In genomic region chr1:85928057-85928687, GRCm38 (mm10) we compare ENCODE assay signal across 11 mouse cellular contexts. TPM values are rescaled to one million over a fixed set of nuclear protein-coding genes. Genes with fewer than 3 reads are reported as not detected.
DNase-seq lines count a peak whose midpoint lies in the region; ATAC-seq lines count a peak whose summit lies in the region.
"Had no signal": no experiment of that assay in that cellular context is flagged by ENCODE, and none has a peak within 500 bp of the region (broad histone marks: within the 10 kb centered on the region; RNA-seq: fewer than 3 reads in every experiment).

Gene 4933407L21Rik, plus strand, starts transcription at chr1:85928483.

- H3K4me1 ChIP-seq in heart, embryonic 14.5 days (ENCODE audit: control insufficient read depth in 2 of 2, insufficient read depth in 2 of 2, low read length in 2 of 2), result peaks cover 7 to 11% of the 10 kb centered on the region in 2 experiments
- H3K4me1 ChIP-seq in hindbrain, embryonic 11.5 days (replicated peaks; ENCODE audit: control insufficient read depth, insufficient read depth, low read length), result peaks cover 4% of the 10 kb centered on the region
- H3K4me1 ChIP-seq in heart, embryonic 10.5 days, result peaks cover 12% of the 10 kb centered on the region

- no peaks in the 10 kb centered on the region for H3K36me3 ChIP-seq in heart, embryonic 14.5 days (ENCODE audit: control insufficient read depth, insufficient read depth, low read length)
- no peaks in the 10 kb centered on the region for H3K36me3 ChIP-seq in hindbrain, embryonic 11.5 days (ENCODE audit: control insufficient read depth, insufficient read depth, low read length)
- no peaks in the 10 kb centered on the region for H3K36me3 ChIP-seq in heart, embryonic 10.5 days
- H3K36me3 ChIP-seq: embryonic facial prominence, embryonic 13.5 days had no signal

- H3K4me2 ChIP-seq in heart, embryonic 14.5 days (ENCODE audit: low read length), result no peak within 1 kb of the TSS
- H3K4me2 ChIP-seq in hindbrain, embryonic 11.5 days (replicated peaks; ENCODE audit: low read depth, low read length), result no peak within 1 kb of the TSS
- H3K4me2 ChIP-seq: embryonic facial prominence, embryonic 13.5 days had no signal

- WGBS in heart, embryonic 14.5 days, result 58% methylated on average over 4 of the region's 4 CpGs
- WGBS in hindbrain, embryonic 11.5 days, result 41% methylated on average over 4 of the region's 4 CpGs
- 57% methylated on average over 4 of the region's 4 CpGs for WGBS in heart, embryonic 10.5 days

- no peak within 1 kb of the TSS for H3K9ac ChIP-seq in heart, embryonic 14.5 days (ENCODE audit: low read length)
- H3K9ac ChIP-seq in hindbrain, embryonic 11.5 days (ENCODE audit: low read depth, low read length), result no peak within 1 kb of the TSS
- H3K9ac ChIP-seq: embryonic facial prominence, embryonic 13.5 days had no signal

- intact Hi-C loops in heart, postnatal 36 days (cut with DNase I), result no loop called here
- intact Hi-C loops in left cerebral cortex, postnatal 36 days (cut with DNase I), result no loop called here

- no peak within 1 kb of the TSS for H3K4me3 ChIP-seq in heart, embryonic 14.5 days (ENCODE audit: control insufficient read depth in 1 of 2, insufficient read depth in 1 of 2, low read depth in 1 of 2, low read length in 2 of 2)
- no peak within 1 kb of the TSS for H3K4me3 ChIP-seq in hindbrain, embryonic 11.5 days (ENCODE audit: low read depth, low read length)
- no peak within 1 kb of the TSS for H3K4me3 ChIP-seq in heart, embryonic 10.5 days
- H3K4me3 ChIP-seq: embryonic facial prominence, embryonic 13.5 days; megakaryocyte, embryonic 14.5 days had no signal

- ATAC-seq in heart, embryonic 14.5 days (ENCODE audit: insufficient number of reproducible peaks, insufficient read depth, low FRiP score, low read depth), result peak; percentile 33; the same call in 1 of the 2 replicates
- peak; percentile 86 for ATAC-seq in hindbrain, embryonic 11.5 days (ENCODE audit: low FRiP score)

- no peaks in the 10 kb centered on the region for H3K9me3 ChIP-seq in heart, embryonic 14.5 days (ENCODE audit: control insufficient read depth, low read length)
- no peaks in the 10 kb centered on the region for H3K9me3 ChIP-seq in hindbrain, embryonic 11.5 days (ENCODE audit: control insufficient read depth, low read length)
- H3K9me3 ChIP-seq in heart, embryonic 10.5 days, result no peaks in the 10 kb centered on the region
- H3K9me3 ChIP-seq: embryonic facial prominence, embryonic 13.5 days had no signal

- no peaks in the 10 kb centered on the region for H3K27me3 ChIP-seq in heart, embryonic 14.5 days (ENCODE audit: control insufficient read depth, insufficient read depth, low read length)
- no peaks in the 10 kb centered on the region for H3K27me3 ChIP-seq in hindbrain, embryonic 11.5 days (ENCODE audit: control insufficient read depth, insufficient read depth, low read length)
- no peaks in the 10 kb centered on the region for H3K27me3 ChIP-seq in heart, embryonic 10.5 days (ENCODE audit: insufficient read depth, poor library complexity, severe bottlenecking)
- H3K27me3 ChIP-seq: CH12.LX; embryonic facial prominence, embryonic 13.5 days had no signal

- H3K27ac ChIP-seq in heart, embryonic 14.5 days (replicated peaks in 1 of 2; ENCODE audit: control insufficient read depth in 1 of 2, insufficient read depth in 1 of 2, low read depth in 2 of 2, low read length in 2 of 2), result no peak within 1 kb of the TSS
- H3K27ac ChIP-seq in hindbrain, embryonic 11.5 days (ENCODE audit: low read depth, low read length), result peak within 1 kb of the TSS; percentile 44; the same call in 1 of the 2 replicates
- H3K27ac ChIP-seq in heart, embryonic 10.5 days, result no peak within 1 kb of the TSS
- H3K27ac ChIP-seq: embryonic facial prominence, embryonic 13.5 days had no signal

- no peak for DNase-seq in heart, postnatal 36 days
- peak; percentile 41 for DNase-seq in cerebellum, adult 9-11 months
- peak; percentile 62 for DNase-seq in hindbrain, embryonic 11.5 days (ENCODE audit: low spot score)
- DNase-seq in left cerebral cortex, postnatal 36 days (ENCODE audit: low spot score in 2 of 2), result peak; percentile 69 to 72
- peak; percentile 77 to 87 for DNase-seq in right cerebral cortex, postnatal 36 days (ENCODE audit: low spot score in 2 of 2)
- DNase-seq in gastrocnemius, adult 18-20 months (ENCODE audit: low spot score), result no peak
- DNase-seq in heart, embryonic 10.5 days (ENCODE audit: low spot score), result no peak

RNA-seq across cellular contexts. Expression of gene 4933407L21Rik, which starts in this region (rescaled TPM):
- polyA plus RNA-seq in heart, embryonic 14.5 days (2014; fragmentation: Nextera tagmentation; extraction: Ambion mirVana), result 0.11 and 0.26 TPM in 2 replicates
- not detected for total RNA-seq in heart, postnatal 36 days (2021)
- 0.46 and 0.60 TPM in 2 replicates for polyA plus RNA-seq in hindbrain, embryonic 11.5 days (2014; fragmentation: Nextera tagmentation; extraction: Ambion mirVana)
- 1 to 10 TPM; 6.5 to 7.5 TPM for total RNA-seq in left cerebral cortex, postnatal 36 days (2021)
- total RNA-seq in gastrocnemius, adult 18-20 months (2021), result under 1 TPM; 0.27 to 0.36 TPM
- not detected in 2 replicates for polyA plus RNA-seq in heart, embryonic 10.5 days (2016; fragmentation: Nextera tagmentation; extraction: Ambion mirVana)

Comparison
In these comparisons a context has a peak if more than half of its experiments do, and no peak if none do; other contexts are left out.
1. RNA of gene 4933407L21Rik (total RNA-seq): 6.5 to 7.5 TPM in left cerebral cortex, postnatal 36 days; 0.27 to 0.36 TPM in gastrocnemius, adult 18-20 months and not detected in heart, postnatal 36 days; every median in the first group is over 4 times any median in the second.
2. Peak in ATAC-seq in heart, embryonic 14.5 days; RNA of the gene not detected or under 1 TPM.
3. Peak in DNase-seq, ATAC-seq and H3K27ac ChIP-seq in hindbrain, embryonic 11.5 days; RNA of the gene not detected or under 1 TPM.
4. DNase-seq: peak in cerebellum, adult 9-11 months (single experiment), left cerebral cortex, postnatal 36 days (2 of 2) and right cerebral cortex, postnatal 36 days (2 of 2); none in heart, postnatal 36 days (0 of 2), gastrocnemius, adult 18-20 months (single experiment) and heart, embryonic 10.5 days (single experiment).